ENCODE assay signal across 9 mouse cellular contexts in the genomic region with DNA sequence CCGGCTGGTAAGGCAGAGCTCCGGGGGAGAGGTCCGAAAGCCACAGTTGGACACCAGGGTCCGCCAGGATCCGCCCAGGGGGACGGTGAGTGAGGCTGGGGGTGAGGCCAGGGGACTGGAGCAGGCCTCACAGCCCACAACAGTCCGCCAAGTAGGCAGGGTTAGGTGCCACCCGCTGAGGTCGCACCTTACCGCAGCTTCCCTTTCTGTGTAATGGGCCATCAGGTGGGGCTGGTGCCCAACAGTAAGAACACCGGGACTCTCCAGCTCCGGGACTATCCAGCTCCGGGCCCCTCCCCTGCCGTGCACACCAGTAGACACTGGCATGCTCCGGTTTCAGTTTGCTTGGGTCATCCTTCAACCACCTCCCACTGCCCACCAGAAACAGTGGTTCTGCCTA. TPM values are rescaled to one million over a fixed set of nuclear protein-coding genes. Genes with fewer than 3 reads are reported as not detected.
A peak's percentile ranks its signal among the peaks of the same experiment; 100 is the strongest.
DNase-seq lines count a peak whose midpoint lies in the region; ATAC-seq lines count a peak whose summit lies in the region.
"Had no signal": no experiment of that assay in that cellular context is flagged by ENCODE, and none has a peak within 500 bp of the region (broad histone marks: within the 10 kb centered on the region; RNA-seq: fewer than 3 reads in every experiment).

No protein-coding gene starts in this region.

- H3K4me3 ChIP-seq in kidney, embryonic 15.5 days (replicated peaks), result peak overlapping the region; percentile 50
- H3K4me3 ChIP-seq in hindbrain, embryonic 15.5 days, result peak overlapping the region; percentile 88
- peak overlapping the region; percentile 54 for H3K4me3 ChIP-seq in midbrain, embryonic 14.5 days (replicated peaks; ENCODE audit: low read depth, low read length)

- H3K9ac ChIP-seq in kidney, embryonic 15.5 days, result peak overlapping the region; percentile 47; the same call in 1 of the 2 replicates
- H3K9ac ChIP-seq in hindbrain, embryonic 15.5 days, result peak overlapping the region; percentile 96
- H3K9ac ChIP-seq in midbrain, embryonic 14.5 days (replicated peaks; ENCODE audit: low read length), result peak overlapping the region; percentile 87

- H3K4me1 ChIP-seq in kidney, embryonic 15.5 days, result peaks cover 23% of the 10 kb centered on the region
- peaks cover 24% of the 10 kb centered on the region for H3K4me1 ChIP-seq in hindbrain, embryonic 15.5 days (replicated peaks)
- peaks cover 3% of the 10 kb centered on the region for H3K4me1 ChIP-seq in midbrain, embryonic 14.5 days (ENCODE audit: control insufficient read depth, insufficient read depth, low read length)

- ATAC-seq in kidney, embryonic 15.5 days (replicated peaks; ENCODE audit: low FRiP score), result 0 out of 2 replicates have a peak, but pooled peaks have one; percentile 14
- ATAC-seq in common myeloid progenitor, adult 5-6 weeks (replicated peaks; ENCODE audit: low read depth, poor library complexity, severe bottlenecking), result peak; percentile 51
- peak; percentile 28 for ATAC-seq in hindbrain, embryonic 15.5 days (ENCODE audit: low FRiP score, low read depth)
- ATAC-seq in midbrain, embryonic 14.5 days (ENCODE audit: low FRiP score, low TSS enrichment), result peak; percentile 19; the same call in 1 of the 2 replicates
- ATAC-seq: Patski had no signal

- H3K36me3 ChIP-seq in kidney, embryonic 15.5 days, result no peaks in the 10 kb centered on the region
- no peaks in the 10 kb centered on the region for H3K36me3 ChIP-seq in hindbrain, embryonic 15.5 days
- no peaks in the 10 kb centered on the region for H3K36me3 ChIP-seq in midbrain, embryonic 14.5 days (ENCODE audit: control insufficient read depth, insufficient read depth, low read length)

- H3K4me2 ChIP-seq in kidney, embryonic 15.5 days, result peak overlapping the region; percentile 90
- peak overlapping the region; percentile 96 for H3K4me2 ChIP-seq in hindbrain, embryonic 15.5 days
- peak overlapping the region; percentile 92 for H3K4me2 ChIP-seq in midbrain, embryonic 14.5 days (ENCODE audit: low read length)

- peaks cover 39% of the 10 kb centered on the region for H3K27me3 ChIP-seq in kidney, embryonic 15.5 days
- H3K27me3 ChIP-seq in hindbrain, embryonic 15.5 days, result no peaks in the 10 kb centered on the region
- H3K27me3 ChIP-seq in midbrain, embryonic 14.5 days (ENCODE audit: control insufficient read depth, insufficient read depth, low read length), result no peaks in the 10 kb centered on the region
- H3K27me3 ChIP-seq: Patski had no signal

- H3K9me3 ChIP-seq in kidney, embryonic 15.5 days (replicated peaks), result no peaks in the 10 kb centered on the region
- H3K9me3 ChIP-seq in hindbrain, embryonic 15.5 days, result no peaks in the 10 kb centered on the region
- no peaks in the 10 kb centered on the region for H3K9me3 ChIP-seq in midbrain, embryonic 14.5 days (ENCODE audit: control insufficient read depth, low read length)

- WGBS in kidney, embryonic 15.5 days, result 9% methylated on average over 15 of the region's 15 CpGs
- 6% methylated on average over 11 of the region's 15 CpGs for WGBS in hindbrain, embryonic 15.5 days
- 10% methylated on average over 15 of the region's 15 CpGs for WGBS in midbrain, embryonic 14.5 days

- no peak overlapping the region for H3K27ac ChIP-seq in kidney, embryonic 15.5 days
- 0 out of 2 replicates have a peak overlapping the region, but pooled peaks have one; percentile 71 for H3K27ac ChIP-seq in hindbrain, embryonic 15.5 days (replicated peaks)
- no peak overlapping the region for H3K27ac ChIP-seq in midbrain, embryonic 14.5 days (replicated peaks; ENCODE audit: low read depth, low read length)

- no peak for DNase-seq in kidney, adult 8-10 months
- no peak for DNase-seq in midbrain, embryonic 14.5 days
- DNase-seq in urinary bladder, adult 2 months (ENCODE audit: low spot score), result no peak
- no peak for DNase-seq in layer of hippocampus, adult 11-12 months (ENCODE audit: low spot score)
- no peak for DNase-seq in MN1 (ENCODE audit: low spot score)

RNA-seq across cellular contexts. Expression of a gene that starts 1.0 kb away (rescaled TPM):
- polyA plus RNA-seq in kidney, embryonic 15.5 days (2015; fragmentation: Nextera tagmentation; extraction: Ambion mirVana), result 7.9 and 11.3 TPM in 2 replicates
- 0.46 and 1.1 TPM in 2 replicates for total RNA-seq in common myeloid progenitor, adult 5-6 weeks (2017)
- polyA plus RNA-seq in hindbrain, embryonic 15.5 days (2015; fragmentation: Nextera tagmentation; extraction: Ambion mirVana), result 25.6 and 25.9 TPM in 2 replicates
- polyA plus RNA-seq in midbrain, embryonic 14.5 days (2014; fragmentation: Nextera tagmentation; extraction: Ambion mirVana), result 18.2 and 24.1 TPM in 2 replicates
- polyA plus RNA-seq in urinary bladder, adult 2 months (2012; rRNA removed), result 7.5 and 8.5 TPM in 2 replicates

RNA-seq across cellular contexts. Expression of a gene that starts 57.3 kb away (rescaled TPM):
- polyA plus RNA-seq in kidney, embryonic 15.5 days (2015; fragmentation: Nextera tagmentation; extraction: Ambion mirVana), result 59.2 and 63.7 TPM in 2 replicates
- total RNA-seq in common myeloid progenitor, adult 5-6 weeks (2017), result not detected in 2 replicates
- 32.5 and 32.8 TPM in 2 replicates for polyA plus RNA-seq in hindbrain, embryonic 15.5 days (2015; fragmentation: Nextera tagmentation; extraction: Ambion mirVana)
- polyA plus RNA-seq in midbrain, embryonic 14.5 days (2014; fragmentation: Nextera tagmentation; extraction: Ambion mirVana), result 32.0 and 33.9 TPM in 2 replicates
- 31.1 and 31.3 TPM in 2 replicates for polyA plus RNA-seq in urinary bladder, adult 2 months (2012; rRNA removed)
